Mouse (Mus musculus) spleen, postnatal 10 days (tissue): Measurements from ENCODE around the gene Mfrp.
A peak's percentile ranks its signal among the peaks of the same experiment; 100 is the strongest.

ENCODE experiments used
- DNase-seq, 2 experiments: peaks; one replicate each; pipeline ENCODE4 v3.0.0; 2021 to 2022; ENCODE audit warnings: low spot score in 2 of 2

The Mfrp gene

GRCm38 (mm10) chr9:44078136-44078797 is 23.3 kb upstream of the Mfrp start:
- DNase-seq = no peak

- no peak for DNase-seq
These were observed 22.4 kb upstream of the Mfrp start for GRCm38 (mm10) chr9:44078955-44079756.

GRCm38 (mm10) chr9:44079997-44080780 is 21.3 kb upstream of the Mfrp start:
- no peak for DNase-seq

GRCm38 (mm10) chr9:44080953-44081352 is 20.6 kb upstream of the Mfrp start:
- peak in 1 of 2 experiments; percentile 13 for DNase-seq

GRCm38 (mm10) chr9:44081581-44081980 is 19.9 kb upstream of the Mfrp start:
- DNase-seq = no peak

- no peak for DNase-seq
These were observed 19.3 kb upstream of the Mfrp start for GRCm38 (mm10) chr9:44082266-44082665.

- peak in 1 of 2 experiments; percentile 18 for DNase-seq
These were observed 18.0 kb upstream of the Mfrp start for GRCm38 (mm10) chr9:44083392-44084121.

- no peak for DNase-seq
These were observed 17.3 kb upstream of the Mfrp start for GRCm38 (mm10) chr9:44084236-44084635.

- peak; percentile 80 to 90 for DNase-seq
These were observed 16.8 kb upstream of the Mfrp start for GRCm38 (mm10) chr9:44084659-44085229.

GRCm38 (mm10) chr9:44085276-44085675 is 16.3 kb upstream of the Mfrp start:
- DNase-seq = no peak

- no peak for DNase-seq
These were observed 15.5 kb upstream of the Mfrp start for GRCm38 (mm10) chr9:44085741-44086665.

- DNase-seq = peak in 1 of 2 experiments; percentile 12
These were observed 14.6 kb upstream of the Mfrp start for GRCm38 (mm10) chr9:44086960-44087359.

- peak in 1 of 2 experiments; percentile 32 for DNase-seq
These were observed 13.6 kb upstream of the Mfrp start for GRCm38 (mm10) chr9:44087761-44088455.

- no peak for DNase-seq
These were observed 12.5 kb upstream of the Mfrp start for GRCm38 (mm10) chr9:44088877-44089608.

- peak; percentile 54 to 79 for DNase-seq
These were observed 7.7 kb upstream of the Mfrp start for GRCm38 (mm10) chr9:44093612-44094503.

- DNase-seq = peak in 1 of 2 experiments; percentile 15
These were observed 6.8 kb upstream of the Mfrp start for GRCm38 (mm10) chr9:44094737-44095136.

GRCm38 (mm10) chr9:44095781-44096180 is 5.7 kb upstream of the Mfrp start:
- no peak for DNase-seq

- DNase-seq = no peak
These were observed 5.0 kb upstream of the Mfrp start for GRCm38 (mm10) chr9:44096536-44096935.
